Mouse (Mus musculus) kidney, postnatal 14 days (tissue): ENCODE results near the gene Mia.
A peak's percentile ranks its signal among the peaks of the same experiment; 100 is the strongest.

Experiments
- DNase-seq: peaks from one replicate; pipeline ENCODE4 v3.0.0; 2022; ENCODE audit warnings: mixed read lengths

Gene Mia

DNA sequence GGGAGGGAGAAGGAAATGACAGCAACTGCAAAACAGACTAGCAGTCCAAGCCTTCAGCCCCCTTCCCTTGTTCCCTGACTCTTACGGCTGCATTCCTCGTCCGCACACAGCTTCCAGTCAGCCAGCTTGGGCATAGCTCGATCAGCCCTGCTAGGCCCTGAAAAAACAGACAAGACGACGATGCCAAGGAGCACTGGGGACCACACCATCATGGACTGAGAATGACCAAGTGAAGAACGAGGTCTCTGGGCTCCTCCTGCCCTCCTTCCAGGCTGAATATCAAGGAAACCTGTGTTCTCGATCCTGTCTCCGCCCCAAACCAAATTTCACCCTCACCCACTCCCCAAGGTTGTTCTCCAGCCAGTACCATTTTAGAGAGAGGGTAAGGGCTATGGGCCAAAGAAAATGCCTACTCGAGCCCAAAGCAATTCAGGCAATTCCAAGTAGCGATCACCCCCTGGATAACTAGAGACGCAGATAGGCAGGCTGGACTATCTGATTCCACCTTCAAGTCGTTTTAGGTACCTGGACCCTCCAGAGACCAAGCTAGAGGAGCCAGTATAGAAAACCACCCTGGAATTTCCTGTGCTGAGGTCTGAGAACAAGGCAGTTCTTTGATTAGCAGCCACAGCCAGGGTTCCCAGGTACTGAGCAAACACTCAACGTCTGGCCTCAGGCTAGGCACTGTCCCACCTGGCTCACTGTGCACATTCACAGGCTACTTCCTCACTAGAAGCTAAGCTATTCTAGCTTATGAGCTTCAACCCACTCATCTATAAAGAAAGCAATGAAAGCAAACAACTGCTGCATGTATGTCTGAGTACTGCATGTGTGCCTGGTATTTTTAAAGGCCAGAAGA lies at the start of gene Mia, which contains the start of gene Gm21983:
Gene Mia, minus strand, starts transcription at position 321 of the 859 bp plus-strand sequence.
Gene Gm21983, minus strand, starts transcription at position 250 of the 859 bp plus-strand sequence.
- no peak for DNase-seq

DNA sequence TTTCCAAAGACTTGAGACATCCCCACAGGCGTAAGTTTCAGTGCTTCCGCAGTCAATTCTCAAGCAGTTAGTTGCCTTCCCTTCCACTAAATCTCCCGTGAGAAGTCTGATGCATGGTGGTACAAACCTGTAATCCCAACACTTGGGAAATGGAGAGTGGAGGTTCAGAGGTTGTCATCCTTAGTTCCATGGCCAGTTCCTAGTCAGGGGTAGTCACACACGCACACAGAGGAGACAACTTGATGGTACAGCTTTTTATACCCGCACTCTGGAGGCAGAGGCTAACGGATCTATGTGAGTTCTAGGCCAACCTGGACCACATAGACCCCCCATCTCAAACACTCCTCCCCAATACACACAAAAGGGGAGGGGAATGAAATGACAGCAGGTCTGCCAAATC lies 47.9 kb upstream of the Mia start:
- no peak for DNase-seq

DNA sequence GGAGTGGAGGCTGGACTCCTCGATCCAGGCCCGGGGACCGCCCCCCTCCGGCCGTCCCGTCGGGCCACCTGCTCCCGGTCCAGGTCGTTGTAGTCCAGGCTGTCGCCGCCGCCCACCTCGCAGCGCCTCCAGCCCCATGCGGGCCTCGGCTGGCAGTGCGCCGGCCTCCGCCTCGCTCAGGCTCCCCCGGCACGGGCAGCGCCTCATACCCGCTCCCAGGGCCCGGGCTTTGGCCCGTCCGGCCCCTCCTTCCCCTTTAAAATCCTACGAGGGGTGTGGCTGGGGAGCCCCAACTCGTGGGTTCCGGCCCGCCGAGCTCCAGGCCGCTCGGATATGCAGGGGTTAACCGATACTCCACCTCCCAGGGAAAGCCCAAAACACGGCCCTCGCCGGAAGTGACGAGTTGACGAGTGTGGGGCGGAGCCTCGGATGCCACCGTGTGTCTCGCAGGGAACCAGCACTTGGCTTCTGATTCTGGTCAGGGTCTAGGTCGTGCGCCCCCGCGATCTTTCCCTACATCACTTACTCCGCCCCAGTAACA lies 47.4 kb upstream of the Mia start, which contains the start of gene Itpkc:
Gene Itpkc, minus strand, starts transcription at position 381 of the 541 bp plus-strand sequence.
- DNase-seq, result peak; percentile 95

DNA sequence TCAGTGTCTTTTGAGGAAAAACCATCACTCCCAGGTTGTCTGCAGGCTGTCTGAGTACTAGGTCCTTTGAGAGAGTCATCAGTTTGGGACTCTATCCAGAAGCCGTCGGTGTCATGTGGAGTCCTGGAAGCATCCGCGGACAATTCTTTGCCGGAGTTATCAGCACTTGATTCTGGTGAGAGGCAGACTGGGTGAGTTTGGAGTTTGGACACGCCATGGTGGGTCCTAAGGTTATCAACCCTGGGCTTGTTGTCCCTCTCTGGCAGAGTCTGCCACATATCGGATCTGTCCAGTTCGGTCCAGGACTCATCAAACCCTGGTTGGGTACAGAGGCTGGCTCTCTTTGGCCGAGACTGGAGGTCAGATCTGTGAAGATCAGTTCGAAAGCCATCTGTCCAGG lies 46.7 kb upstream of the Mia start:
- peak; percentile 18 for DNase-seq

DNA sequence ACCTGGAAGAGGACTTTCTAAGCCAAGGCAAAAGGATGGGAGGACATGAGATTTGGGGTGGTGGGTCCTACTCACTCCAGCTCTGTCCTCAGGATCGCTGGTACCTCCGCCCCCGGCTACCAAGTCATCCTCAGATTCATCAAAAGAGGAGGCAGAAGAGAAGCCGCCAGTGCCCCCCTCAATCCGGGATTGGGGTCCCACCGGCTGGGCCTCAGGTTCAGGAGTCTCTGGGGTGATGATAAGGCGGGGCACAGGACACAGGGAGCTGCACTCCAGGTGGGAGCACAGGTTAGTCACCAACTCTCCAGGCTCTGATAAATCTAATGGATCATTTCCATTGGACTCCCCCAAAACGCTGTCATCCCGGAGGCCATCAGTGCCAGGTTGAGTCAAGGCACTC lies 46.3 kb upstream of the Mia start:
- no peak for DNase-seq

DNA sequence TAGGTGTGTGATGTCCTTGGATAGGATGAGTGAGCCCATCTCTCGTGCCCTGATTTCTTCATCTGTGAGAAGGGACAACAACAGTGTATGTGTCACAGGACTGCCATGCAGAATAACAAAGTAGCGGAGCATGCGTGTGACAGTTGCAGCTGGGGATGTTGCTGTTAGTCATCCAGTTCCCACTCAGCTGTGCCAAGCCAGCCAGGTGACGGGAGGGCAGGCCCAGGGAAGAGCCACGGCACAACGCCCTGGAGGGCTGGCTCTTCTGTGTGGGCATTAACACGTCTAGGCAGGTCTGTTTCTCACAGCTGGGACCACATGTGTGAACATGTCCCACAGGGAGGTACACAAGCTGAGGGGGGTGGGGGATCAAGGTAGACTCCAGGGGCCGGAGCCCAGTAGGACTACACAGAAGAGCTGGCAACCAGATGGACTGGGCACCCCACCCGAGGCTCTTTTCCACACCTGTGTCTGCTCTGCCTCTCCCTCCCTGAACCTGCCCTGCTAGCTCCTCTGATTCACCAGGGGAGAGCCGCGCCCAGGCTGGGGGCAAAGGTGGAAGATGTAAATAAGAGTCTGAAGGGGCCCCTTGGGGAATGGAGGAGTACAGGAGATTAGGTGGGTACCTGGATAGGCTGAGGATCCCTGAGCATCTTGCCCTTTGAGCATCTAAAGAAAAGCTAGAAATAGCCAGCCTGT lies 44.1 kb upstream of the Mia start:
- no peak for DNase-seq

DNA sequence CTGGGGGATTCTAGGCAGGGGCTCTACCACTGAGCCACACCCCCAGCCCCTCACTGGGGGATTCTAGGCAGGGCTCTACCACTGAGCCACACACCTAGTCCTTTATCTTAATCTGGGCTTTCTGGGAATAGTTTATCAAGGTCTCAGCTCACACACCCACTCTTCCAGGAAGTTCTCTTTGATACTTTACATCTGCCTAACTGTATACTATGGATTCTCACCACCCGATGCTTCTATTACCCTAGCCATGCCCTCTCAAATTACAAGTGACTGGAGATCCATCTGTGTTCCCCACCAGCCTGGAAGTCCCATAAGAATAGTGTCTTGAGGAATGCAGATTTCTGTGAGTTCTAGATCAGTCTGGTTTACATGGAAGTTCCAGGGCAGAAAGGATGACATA lies 41.6 kb upstream of the Mia start:
- no peak for DNase-seq

DNA sequence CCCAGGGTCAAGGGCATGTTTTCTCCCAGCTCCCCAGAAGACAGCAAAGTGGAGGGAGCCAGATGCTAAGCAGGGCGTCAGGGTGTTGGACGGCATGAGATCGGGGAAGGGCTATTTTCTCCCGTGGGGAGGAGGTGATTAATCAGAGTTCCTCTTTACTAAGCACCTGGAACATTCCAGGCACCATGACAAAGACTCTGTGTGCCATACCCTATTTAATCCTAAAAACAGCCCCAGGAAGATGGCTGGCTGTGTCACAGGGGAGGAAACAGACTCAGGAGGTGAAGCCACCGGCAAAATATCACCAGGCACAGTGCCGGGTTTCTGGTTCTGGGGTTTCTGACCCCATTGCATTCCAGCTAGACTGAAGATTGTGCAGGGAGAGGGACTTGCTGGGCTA lies 41.0 kb upstream of the Mia start:
- DNase-seq, result no peak

DNA sequence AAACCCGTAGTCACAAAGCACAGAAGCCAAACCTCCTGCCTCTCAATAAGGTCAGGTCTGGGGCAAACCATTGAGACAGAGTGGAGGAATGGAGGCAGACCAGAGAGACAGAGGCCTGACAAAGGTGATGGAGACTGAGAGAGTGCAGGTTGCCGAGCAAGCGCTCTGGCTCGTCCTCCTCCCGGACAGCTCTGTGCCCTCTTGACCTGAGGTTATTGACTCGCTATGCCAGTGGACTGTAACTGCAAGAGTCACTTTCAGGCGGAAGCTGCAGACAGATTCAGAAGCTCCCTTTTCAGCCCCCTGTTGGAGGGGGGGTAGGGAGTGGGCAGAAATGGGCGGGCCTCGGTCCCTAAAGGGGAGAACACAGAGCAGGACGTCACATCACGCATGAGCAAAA lies 39.0 kb upstream of the Mia start:
- no peak for DNase-seq

DNA sequence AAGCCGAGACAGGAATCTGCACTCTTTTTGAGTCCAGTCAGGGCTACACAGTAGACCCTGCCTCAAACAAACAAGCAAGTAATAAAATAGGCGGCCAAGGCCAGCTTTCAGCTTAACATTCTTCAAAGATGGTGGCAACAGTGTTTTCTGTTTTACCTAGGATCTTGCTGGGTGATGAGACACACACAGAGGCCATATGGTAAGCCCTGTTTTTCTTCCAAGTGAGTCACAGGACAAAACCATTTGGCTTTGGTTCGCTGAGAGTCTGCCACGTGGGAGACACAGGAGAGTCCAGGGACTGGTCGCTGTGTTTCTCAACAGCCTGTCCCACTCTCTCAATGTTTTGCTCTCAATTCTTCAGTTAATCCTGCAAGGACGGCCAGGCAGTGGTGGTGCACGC lies 37.6 kb upstream of the Mia start:
- DNase-seq, result no peak

DNA sequence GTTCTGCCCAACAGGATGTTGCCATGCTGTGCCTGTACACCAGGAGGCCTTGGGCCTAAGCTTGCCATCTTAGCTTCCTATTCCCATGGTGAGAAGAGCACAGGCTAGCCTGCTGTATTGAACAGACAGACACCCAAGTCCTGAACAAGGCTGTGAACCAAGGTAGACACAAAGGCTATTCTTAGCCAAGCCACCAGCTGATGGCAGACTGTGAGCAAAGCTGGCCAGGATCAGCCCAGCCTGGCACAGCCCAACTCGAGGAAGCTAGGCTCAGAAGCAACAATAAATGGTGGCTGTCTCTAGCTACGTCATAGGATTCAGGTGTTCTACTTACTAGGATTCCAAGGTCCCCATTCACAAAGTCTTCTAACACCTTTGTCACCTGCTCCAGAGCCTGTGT lies 31.7 kb upstream of the Mia start:
- DNase-seq, result no peak

DNA sequence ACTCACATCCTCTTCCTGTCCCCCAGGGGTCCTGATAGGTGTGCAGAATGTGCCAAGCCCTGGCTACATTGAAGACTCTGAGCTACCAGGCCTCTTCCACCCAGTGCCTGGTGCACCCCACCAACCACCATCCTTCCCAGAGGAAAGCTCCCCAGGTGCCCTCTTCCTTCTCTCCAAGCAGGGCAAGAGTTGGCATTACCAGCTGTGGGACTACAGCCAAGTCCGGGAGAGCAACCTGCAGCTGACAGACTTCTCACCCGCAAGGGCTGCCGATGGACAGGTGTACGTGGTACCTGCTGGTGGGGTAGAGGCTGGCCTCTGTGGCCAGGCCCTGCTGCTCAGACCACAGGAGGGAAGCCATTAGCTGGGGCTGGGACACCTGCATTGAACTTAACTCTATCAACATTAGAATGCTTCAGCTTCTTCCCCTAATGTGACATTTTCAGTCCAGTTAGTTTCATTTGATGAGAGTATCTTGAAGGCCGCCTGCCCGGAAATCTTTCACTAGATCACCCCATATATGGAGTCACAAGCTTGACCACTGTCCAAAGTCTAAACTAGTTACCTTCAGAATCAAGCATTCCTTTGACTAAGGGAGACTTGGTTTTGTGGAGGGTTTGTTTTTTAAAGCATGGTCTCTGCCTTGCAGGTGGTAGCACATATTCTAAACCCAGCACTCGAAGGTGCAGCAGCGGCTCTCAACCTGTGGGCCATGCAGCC lies 22.9 kb upstream of the Mia start:
- peak; percentile 28 for DNase-seq

DNA sequence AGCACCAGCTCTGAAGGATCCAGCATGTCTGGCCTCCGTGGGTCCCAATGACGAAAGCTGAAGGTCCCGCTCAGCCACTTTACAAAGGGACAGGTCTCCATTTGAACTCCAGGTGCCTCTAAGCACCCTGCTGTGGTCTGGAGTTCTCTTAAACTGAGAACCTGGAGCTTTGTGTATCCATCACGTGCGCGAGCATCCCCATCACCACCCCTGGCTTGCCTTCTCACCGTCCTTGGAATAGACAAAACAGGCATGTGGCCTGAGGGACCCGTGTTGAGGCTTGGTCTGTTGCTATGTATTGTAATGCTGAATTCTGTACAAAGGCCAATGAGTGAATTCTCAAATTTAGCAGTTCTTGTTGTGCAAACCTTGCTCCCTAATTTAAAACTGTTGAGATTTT lies 17.8 kb upstream of the Mia start:
- no peak for DNase-seq

DNA sequence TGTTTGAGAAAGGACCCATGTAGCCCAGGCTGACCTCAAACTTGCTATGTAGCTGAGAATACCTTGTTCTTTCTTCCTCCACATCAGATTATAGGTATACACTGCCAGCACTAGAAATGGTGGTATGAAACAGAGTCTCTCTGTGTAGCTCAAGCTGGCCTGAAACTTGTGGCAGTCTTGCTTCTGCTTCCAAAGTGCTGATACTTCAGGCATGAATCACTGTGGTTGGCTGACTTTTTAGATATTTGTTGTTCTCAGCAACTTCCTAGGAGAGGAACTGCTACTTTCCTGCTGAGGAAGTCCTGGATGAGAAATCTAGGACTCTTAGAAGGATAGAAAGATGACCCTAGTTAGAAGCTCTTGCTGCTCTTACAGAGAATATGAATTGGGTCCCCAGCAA lies 17.4 kb upstream of the Mia start:
- DNase-seq, result no peak

DNA sequence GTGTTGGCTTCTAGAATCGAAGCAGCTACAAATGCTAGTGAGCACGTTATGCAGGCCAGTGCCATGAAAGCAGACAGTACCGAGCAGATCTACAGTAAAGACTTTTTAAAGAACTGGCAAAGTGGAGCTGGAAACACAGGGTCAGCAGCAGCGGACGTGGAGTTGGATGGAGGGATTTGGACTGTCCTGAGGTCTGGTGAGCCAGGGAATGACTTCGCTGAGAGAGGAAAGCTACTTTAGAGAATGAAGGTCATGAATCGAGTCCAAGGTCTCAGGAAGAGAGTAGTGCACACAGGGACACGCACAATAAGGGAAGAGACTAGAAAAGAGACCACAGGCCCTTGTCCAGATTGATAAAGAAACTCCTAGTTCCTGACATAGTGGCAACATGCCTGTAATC lies 16.7 kb upstream of the Mia start:
- no peak for DNase-seq

DNA sequence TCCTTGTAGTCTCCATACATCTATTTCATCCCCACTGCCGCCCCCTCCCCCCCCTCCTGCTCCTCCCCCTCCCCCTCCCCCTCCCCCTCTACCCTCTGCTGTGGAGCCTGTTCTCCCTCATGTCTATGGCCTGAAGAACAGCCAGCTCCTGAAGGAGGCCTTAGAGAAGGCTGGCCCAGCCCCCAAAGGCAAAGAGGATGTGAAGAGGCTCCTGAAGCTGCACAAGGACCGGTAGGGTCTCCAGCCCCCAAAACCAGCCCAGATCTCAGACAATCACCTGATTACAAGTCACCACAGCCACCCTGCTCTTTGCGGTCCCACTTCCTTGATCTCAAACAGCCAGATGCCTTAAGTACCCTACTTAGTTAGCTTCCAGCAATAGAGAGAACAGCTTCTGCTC lies 16.2 kb upstream of the Mia start:
- DNase-seq, result no peak

DNA sequence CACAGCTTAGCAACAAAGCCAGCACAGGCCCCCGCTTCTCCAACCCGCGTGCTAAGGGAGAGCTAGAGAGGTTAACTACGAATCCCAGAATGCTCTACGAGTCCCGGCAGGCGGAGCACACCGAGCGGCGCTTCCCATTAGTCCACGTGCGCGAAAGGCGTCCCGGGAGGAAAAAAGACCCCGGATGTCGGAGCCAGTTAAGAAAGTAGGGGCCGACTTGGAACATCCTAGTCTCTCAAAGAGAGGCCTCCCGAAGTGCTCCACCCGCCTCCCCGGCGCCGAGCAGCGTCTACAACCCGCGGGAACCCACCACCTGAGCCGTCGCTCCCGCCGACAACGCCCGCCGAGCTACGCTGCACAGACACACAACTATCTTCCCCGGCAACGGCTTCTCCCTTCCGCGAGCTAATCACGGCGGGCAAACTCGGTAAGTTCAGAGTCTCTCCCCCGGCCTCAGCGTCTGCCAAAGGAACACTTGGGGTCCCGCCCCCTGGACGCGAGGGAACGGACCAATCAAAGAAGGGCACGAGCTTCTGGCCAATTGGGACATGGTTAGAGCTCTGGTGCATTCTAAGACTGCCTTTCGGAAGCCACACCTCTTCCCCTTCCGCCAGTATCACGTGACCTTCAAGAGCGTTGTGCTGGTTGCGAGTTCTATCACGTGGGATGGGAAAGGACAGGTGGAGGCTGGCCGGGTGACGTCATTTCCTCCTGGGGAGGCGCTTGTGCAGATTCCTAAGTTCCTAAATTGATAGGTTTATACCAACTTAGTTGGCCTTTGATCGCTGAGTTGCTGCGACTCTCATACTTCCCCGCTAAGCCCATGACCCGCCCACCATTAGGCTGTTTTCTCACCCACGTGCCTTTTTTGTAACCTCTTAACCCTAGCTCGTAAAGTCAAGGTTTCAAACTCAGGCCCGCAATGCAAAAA lies 15.0 kb upstream of the Mia start, which contains the start of the genes BC024978 and Snrpa:
Gene BC024978, plus strand, starts transcription at position 101 of the 931 bp plus-strand sequence.
Gene Snrpa, minus strand, starts transcription at position 591 of the 931 bp plus-strand sequence.
- DNase-seq, result peak; percentile 99

DNA sequence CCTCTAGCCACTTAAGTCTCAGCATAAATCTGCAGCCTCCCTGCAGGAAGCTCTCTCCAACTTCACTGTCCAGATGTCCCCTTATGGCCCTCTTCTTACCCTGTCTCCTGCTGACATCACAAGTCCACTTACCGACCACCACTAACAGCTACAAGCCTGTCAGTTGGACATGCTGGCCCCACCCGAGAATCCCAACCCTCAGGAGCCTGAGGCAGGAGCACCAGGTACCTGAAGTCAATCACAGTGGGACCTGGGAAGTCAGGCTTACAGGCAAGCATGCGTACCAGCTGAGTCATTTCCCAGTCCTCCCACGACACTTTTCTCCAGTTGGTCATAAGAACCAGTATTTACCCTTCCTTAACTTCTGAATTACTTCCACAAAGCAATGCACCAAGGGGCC lies 12.8 kb upstream of the Mia start:
- no peak for DNase-seq

DNA sequence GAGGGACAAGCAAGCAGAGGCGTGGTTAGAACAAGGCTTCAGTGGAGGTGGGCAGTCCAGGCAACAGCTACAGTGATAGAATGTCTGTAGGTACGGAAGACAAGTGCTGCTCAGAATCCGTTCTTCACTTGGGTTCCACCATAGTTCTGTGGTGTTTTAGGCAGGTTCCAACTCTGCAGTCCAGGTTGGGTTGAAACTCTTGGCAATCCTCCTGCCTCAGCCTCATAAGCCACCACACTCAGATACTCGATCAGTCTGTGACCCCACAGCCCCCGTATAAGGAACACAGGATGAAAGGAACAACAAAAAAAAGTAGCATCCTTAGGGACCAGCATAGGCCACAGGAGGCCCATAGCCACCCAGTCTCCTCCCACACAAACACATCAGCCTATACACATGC lies 11.5 kb upstream of the Mia start:
- DNase-seq, result no peak

DNA sequence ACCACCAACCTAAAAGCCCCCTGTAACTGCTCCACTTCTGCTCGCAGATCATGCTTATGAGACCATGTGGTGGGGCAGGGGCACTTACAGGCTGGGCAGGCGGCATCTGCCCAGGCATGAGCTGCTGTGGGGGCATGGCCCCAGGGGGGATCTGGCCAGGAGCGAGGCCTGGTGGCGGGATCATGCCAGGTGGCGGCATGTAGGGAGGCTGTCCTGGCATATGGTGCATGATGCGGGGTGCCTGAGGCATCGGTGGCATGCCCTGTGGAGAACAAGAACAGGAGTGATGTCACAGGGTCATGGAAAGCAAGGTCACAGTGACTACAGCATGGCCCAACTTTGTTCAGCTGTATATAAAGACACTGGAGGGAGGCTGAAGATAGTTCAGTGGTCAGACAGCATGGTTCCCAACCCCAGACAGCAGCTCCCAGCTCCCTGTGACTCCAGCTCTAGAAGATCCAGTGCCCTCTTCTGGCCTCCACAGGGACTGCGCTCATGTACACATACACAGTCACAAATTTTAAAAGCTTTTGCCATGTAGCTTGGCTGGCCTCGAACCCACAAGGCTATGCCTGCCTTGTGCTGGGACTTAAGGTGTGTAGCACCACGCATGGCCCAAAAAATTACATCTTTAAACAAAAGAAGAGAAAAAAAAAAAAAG lies 8.4 kb upstream of the Mia start:
- no peak for DNase-seq

DNA sequence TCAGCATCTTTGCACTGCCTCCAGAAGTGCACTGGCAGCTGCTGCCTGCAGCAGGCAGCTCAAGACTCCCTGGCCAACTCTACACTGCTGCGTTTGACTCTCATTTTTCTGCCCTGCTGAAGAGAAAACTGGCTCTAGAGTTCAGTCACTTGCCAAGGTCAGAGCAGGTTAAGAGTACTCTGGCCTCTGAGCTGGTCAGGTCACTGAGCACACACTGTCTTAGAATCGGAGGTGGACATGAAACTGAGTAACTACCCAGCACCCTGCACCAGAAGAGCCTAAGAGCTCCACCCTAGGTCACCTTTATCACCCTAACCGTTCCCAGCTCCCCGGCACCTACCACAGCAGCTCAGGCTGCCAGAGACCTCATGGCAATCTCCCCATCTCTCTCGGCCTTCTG lies 5.0 kb upstream of the Mia start:
- no peak for DNase-seq
